Mouse (Mus musculus): ENCODE measurements around the gene S100a3. TPM values are rescaled to one million over a fixed set of nuclear protein-coding genes. Genes with fewer than 3 reads are reported as not detected.

The S100a3 gene
- total RNA-seq, 1 experiment from 2014 or later = 2.3 TPM

Other genes with a start within 250 kb of the S100a3 start
- 0.35 and 2.7 TPM in 2 replicates for gene Slc27a3, start 170.6 kb upstream of the S100a3 start, total RNA-seq (2017)
- gene Ints3, start 127.0 kb upstream of the S100a3 start, total RNA-seq (2017) = 17.3 and 23.2 TPM in 2 replicates
- gene Npr1, start 94.7 kb upstream of the S100a3 start, total RNA-seq (2017) = 0.12 TPM in 1 of 2 replicates, not detected in the other
- 64.5 and 67.2 TPM in 2 replicates for gene Ilf2, start 84.5 kb upstream of the S100a3 start, total RNA-seq (2017)
- 41.6 and 45.4 TPM in 2 replicates for gene Snapin, start 69.5 kb upstream of the S100a3 start, total RNA-seq (2017)
- 101 and 106 TPM in 2 replicates for gene Chtop, start 51.1 kb upstream of the S100a3 start, total RNA-seq (2017)
- 11.2 and 13.0 TPM in 2 replicates for gene S100a1, start 46.2 kb upstream of the S100a3 start, total RNA-seq (2017)
- gene S100a13, start 46.1 kb upstream of the S100a3 start, total RNA-seq (2017) = 35.1 and 41.4 TPM in 2 replicates
- 1.6 and 2.0 TPM in 2 replicates for gene S100a14, start 33.7 kb upstream of the S100a3 start, total RNA-seq (2017)
- not detected in 2 replicates for gene S100a16, start 23.3 kb upstream of the S100a3 start, total RNA-seq (2017)
- gene S100a2, start 29.7 kb downstream of the S100a3 start, total RNA-seq (2017) = not detected in 2 replicates
- gene Gm42674, start 41.3 kb downstream of the S100a3 start, total RNA-seq (2017) = not detected in 2 replicates
- gene S100a4, start 43.2 kb downstream of the S100a3 start, total RNA-seq (2017) = 88.4 and 95.9 TPM in 2 replicates
- gene S100a5, start 47.9 kb downstream of the S100a3 start, total RNA-seq (2017) = not detected in 2 replicates
- 1,146 and 1,580 TPM in 2 replicates for gene S100a6, start 52.3 kb downstream of the S100a3 start, total RNA-seq (2017)
- gene S100a7a, start 93.4 kb downstream of the S100a3 start, total RNA-seq (2017) = 0.81 and 1.1 TPM in 2 replicates
- 8,742 and 9,143 TPM in 2 replicates for gene S100a8, start 108.4 kb downstream of the S100a3 start, total RNA-seq (2017)
- 13,076 and 15,649 TPM in 2 replicates for gene S100a9, start 135.1 kb downstream of the S100a3 start, total RNA-seq (2017)
- 5.4 and 6.2 TPM in 2 replicates for gene Pglyrp4, start 166.3 kb downstream of the S100a3 start, total RNA-seq (2017)
- gene Gm5849, start 217.3 kb downstream of the S100a3 start, total RNA-seq (2017) = not detected in 2 replicates